Mouse (Mus musculus): ENCODE measurements around the gene 4930544D05Rik. TPM values are rescaled to one million over a fixed set of nuclear protein-coding genes. Genes with fewer than 3 reads are reported as not detected.

The 4930544D05Rik gene
- polyA plus RNA-seq, 1 experiment = 0.10 TPM

DNA sequence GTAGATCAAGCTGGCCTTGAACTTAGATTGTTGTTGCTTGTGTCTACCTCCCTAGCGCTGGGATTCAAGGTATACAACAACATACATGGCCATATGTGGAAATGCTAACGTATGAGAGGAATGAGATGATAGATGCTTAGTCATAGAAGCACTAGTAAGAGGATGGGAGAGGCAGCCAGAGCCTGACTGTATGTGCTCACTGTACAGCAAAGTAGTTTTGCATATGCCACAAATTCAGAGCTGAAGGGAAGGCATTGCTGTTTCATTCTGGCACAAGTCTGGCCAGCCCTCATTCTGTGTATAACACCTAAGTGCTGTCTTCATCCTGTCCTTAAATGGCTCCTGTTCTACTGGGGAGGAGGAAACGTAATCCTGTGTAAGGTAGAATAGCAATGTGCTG, 29.4 kb upstream of the 4930544D05Rik start:
- no peak overlapping the region for H3K4me3 ChIP-seq
- no peak overlapping the region for H3ac ChIP-seq (ENCODE audit: control insufficient read depth, insufficient read length)
- H3K36me3 ChIP-seq (ENCODE audit: control insufficient read depth, insufficient read depth) = no peaks in the 10 kb centered on the region
- TF ChIP-seq MYOD1 (IDR thresholded peaks at IDR 0.05; ENCODE audit: control insufficient read depth in 1 of 3, insufficient read length in 2 of 3, low read depth in 2 of 3) (no peak), SRF (IDR thresholded peaks at IDR 0.05; ENCODE audit: control insufficient read depth, insufficient read length, low read depth) (no peak), REST (IDR thresholded peaks at IDR 0.05; ENCODE audit: insufficient read depth, insufficient read length) (no peak), TCF12 (IDR thresholded peaks at IDR 0.05; ENCODE audit: insufficient read depth, poor library complexity, severe bottlenecking) (no peak), USF1 (IDR thresholded peaks at IDR 0.05; ENCODE audit: low read depth) (no peak), E2F4 (IDR thresholded peaks at IDR 0.05; ENCODE audit: insufficient read depth) (no peak), CEBPB (IDR thresholded peaks at IDR 0.05; ENCODE audit: insufficient read depth, poor library complexity, severe bottlenecking) (no peak), POLR2AphosphoS2 (IDR thresholded peaks at IDR 0.05; ENCODE audit: insufficient read length, low read depth) (no peak), MYOG (IDR thresholded peaks at IDR 0.05; ENCODE audit: control insufficient read depth in 1 of 3, insufficient read depth in 1 of 3, insufficient read length in 2 of 3, low read depth in 2 of 3) (no peak), TCF3 (IDR thresholded peaks at IDR 0.05; ENCODE audit: insufficient read length, low read depth) (no peak), POLR2A (IDR thresholded peaks at IDR 0.05; ENCODE audit: insufficient read length, low read depth) (no peak), MAX (IDR thresholded peaks at IDR 0.05; ENCODE audit: low read depth) (no peak)
- H3K79me2 ChIP-seq (ENCODE audit: control insufficient read depth, insufficient read depth) = peaks cover 63% of the 10 kb centered on the region
- peak overlapping the region; percentile 67 for H3K4me2 ChIP-seq (ENCODE audit: low read depth)
- H3K27me3 ChIP-seq (ENCODE audit: control insufficient read depth, insufficient read depth, insufficient read length) = no peaks in the 10 kb centered on the region

GRCm38 (mm10) chr11:70586954-70587353, 28.7 kb upstream of the 4930544D05Rik start:
- H3K27me3 ChIP-seq (ENCODE audit: control insufficient read depth, insufficient read depth, insufficient read length) = no peaks in the 10 kb centered on the region
- no peaks in the 10 kb centered on the region for H3K36me3 ChIP-seq (ENCODE audit: control insufficient read depth, insufficient read depth)
- H3K4me3 ChIP-seq = no peak overlapping the region
- peaks cover 61% of the 10 kb centered on the region for H3K79me2 ChIP-seq (ENCODE audit: control insufficient read depth, insufficient read depth)
- H3ac ChIP-seq (ENCODE audit: control insufficient read depth, insufficient read length) = no peak overlapping the region
- H3K4me2 ChIP-seq (ENCODE audit: low read depth) = no peak overlapping the region
- no peak for TF ChIP-seq MYOD1 (IDR thresholded peaks at IDR 0.05; ENCODE audit: control insufficient read depth in 1 of 3, insufficient read length in 2 of 3, low read depth in 2 of 3)
- TF ChIP-seq TCF12 (IDR thresholded peaks at IDR 0.05; ENCODE audit: insufficient read depth, poor library complexity, severe bottlenecking) = no peak
- TF ChIP-seq TCF3 (IDR thresholded peaks at IDR 0.05; ENCODE audit: insufficient read length, low read depth) = no peak
- TF ChIP-seq USF1 (IDR thresholded peaks at IDR 0.05; ENCODE audit: low read depth) = no peak
- no peak for TF ChIP-seq E2F4 (IDR thresholded peaks at IDR 0.05; ENCODE audit: insufficient read depth)
- no peak for TF ChIP-seq SRF (IDR thresholded peaks at IDR 0.05; ENCODE audit: control insufficient read depth, insufficient read length, low read depth)
- no peak for TF ChIP-seq REST (IDR thresholded peaks at IDR 0.05; ENCODE audit: insufficient read depth, insufficient read length)
- TF ChIP-seq CEBPB (IDR thresholded peaks at IDR 0.05; ENCODE audit: insufficient read depth, poor library complexity, severe bottlenecking) = no peak
- TF ChIP-seq MAX (IDR thresholded peaks at IDR 0.05; ENCODE audit: low read depth) = no peak
- no peak for TF ChIP-seq POLR2AphosphoS2 (IDR thresholded peaks at IDR 0.05; ENCODE audit: insufficient read length, low read depth)
- TF ChIP-seq MYOG (IDR thresholded peaks at IDR 0.05; ENCODE audit: control insufficient read depth in 1 of 3, insufficient read depth in 1 of 3, insufficient read length in 2 of 3, low read depth in 2 of 3) = no peak
- TF ChIP-seq POLR2A (IDR thresholded peaks at IDR 0.05; ENCODE audit: insufficient read length, low read depth) = no peak

- Histone ChIP-seq H3ac (ENCODE audit: control insufficient read depth, insufficient read length) (no peak overlapping the region), H3K36me3 (ENCODE audit: control insufficient read depth, insufficient read depth) (no peaks in the 10 kb centered on the region), H3K4me2 (ENCODE audit: low read depth) (no peak overlapping the region), H3K4me3 (no peak overlapping the region), H3K79me2 (ENCODE audit: control insufficient read depth, insufficient read depth) (peaks cover 34% of the 10 kb centered on the region), H3K27me3 (ENCODE audit: control insufficient read depth, insufficient read depth, insufficient read length) (no peaks in the 10 kb centered on the region)
- TF ChIP-seq POLR2AphosphoS2 (IDR thresholded peaks at IDR 0.05; ENCODE audit: insufficient read length, low read depth) (no peak), MAX (IDR thresholded peaks at IDR 0.05; ENCODE audit: low read depth) (no peak), TCF12 (IDR thresholded peaks at IDR 0.05; ENCODE audit: insufficient read depth, poor library complexity, severe bottlenecking) (no peak), SRF (IDR thresholded peaks at IDR 0.05; ENCODE audit: control insufficient read depth, insufficient read length, low read depth) (no peak), TCF3 (IDR thresholded peaks at IDR 0.05; ENCODE audit: insufficient read length, low read depth) (no peak), MYOD1 (IDR thresholded peaks at IDR 0.05; ENCODE audit: control insufficient read depth in 1 of 3, insufficient read length in 2 of 3, low read depth in 2 of 3) (no peak), CEBPB (IDR thresholded peaks at IDR 0.05; ENCODE audit: insufficient read depth, poor library complexity, severe bottlenecking) (no peak), E2F4 (IDR thresholded peaks at IDR 0.05; ENCODE audit: insufficient read depth) (no peak), POLR2A (IDR thresholded peaks at IDR 0.05; ENCODE audit: insufficient read length, low read depth) (no peak), REST (IDR thresholded peaks at IDR 0.05; ENCODE audit: insufficient read depth, insufficient read length) (no peak), USF1 (IDR thresholded peaks at IDR 0.05; ENCODE audit: low read depth) (no peak), MYOG (IDR thresholded peaks at IDR 0.05; ENCODE audit: control insufficient read depth in 1 of 3, insufficient read depth in 1 of 3, insufficient read length in 2 of 3, low read depth in 2 of 3) (no peak)
Observed at GRCm38 (mm10) chr11:70591733-70592132, 23.9 kb upstream of the 4930544D05Rik start.

- no peak overlapping the region for H3K4me3 ChIP-seq
- H3K4me2 ChIP-seq (ENCODE audit: low read depth) = no peak overlapping the region
Observed at GRCm38 (mm10) chr11:70594253-70594989, 21.2 kb upstream of the 4930544D05Rik start.

More at GRCm38 (mm10) chr11:70594253-70594989, 21.2 kb upstream of the 4930544D05Rik start:
- H3K79me2 ChIP-seq (ENCODE audit: control insufficient read depth, insufficient read depth) = peaks cover 17% of the 10 kb centered on the region
- H3K27me3 ChIP-seq (ENCODE audit: control insufficient read depth, insufficient read depth, insufficient read length) = no peaks in the 10 kb centered on the region
- H3K36me3 ChIP-seq (ENCODE audit: control insufficient read depth, insufficient read depth) = no peaks in the 10 kb centered on the region
- H3ac ChIP-seq (ENCODE audit: control insufficient read depth, insufficient read length) = no peak overlapping the region
- TF ChIP-seq TCF3 (IDR thresholded peaks at IDR 0.05; ENCODE audit: insufficient read length, low read depth) (no peak), E2F4 (IDR thresholded peaks at IDR 0.05; ENCODE audit: insufficient read depth) (no peak), POLR2AphosphoS2 (IDR thresholded peaks at IDR 0.05; ENCODE audit: insufficient read length, low read depth) (no peak), REST (IDR thresholded peaks at IDR 0.05; ENCODE audit: insufficient read depth, insufficient read length) (no peak)

Measured in myocyte (in vitro differentiated cells).